Mouse (Mus musculus): Measurements from ENCODE around the gene Frem1.

- no peak for TF ChIP-seq CTCF (IDR thresholded peaks at IDR 0.05; ENCODE audit: borderline replicate concordance, extremely low read depth, insufficient read depth, insufficient read length)
- no peak for TF ChIP-seq POLR2A (IDR thresholded peaks at IDR 0.05; ENCODE audit: borderline replicate concordance, extremely low read depth, insufficient read depth, insufficient read length, poor library complexity, severe bottlenecking)
Measured at GRCm38 (mm10) chr4:82867111-82867510, 185.0 kb downstream of the Frem1 start.

Measured in brain, embryonic 14.5 days (tissue).